Mouse (Mus musculus): ENCODE measurements around the gene Lbx2.

Lbx2 gene

GRCm38 (mm10) chr6:83135571-83136161 is 49.5 kb downstream of the Lbx2 start:
- DNase-seq, result no peak

GRCm38 (mm10) chr6:83136291-83136880 is 50.2 kb downstream of the Lbx2 start:
- DNase-seq, result no peak

DNA sequence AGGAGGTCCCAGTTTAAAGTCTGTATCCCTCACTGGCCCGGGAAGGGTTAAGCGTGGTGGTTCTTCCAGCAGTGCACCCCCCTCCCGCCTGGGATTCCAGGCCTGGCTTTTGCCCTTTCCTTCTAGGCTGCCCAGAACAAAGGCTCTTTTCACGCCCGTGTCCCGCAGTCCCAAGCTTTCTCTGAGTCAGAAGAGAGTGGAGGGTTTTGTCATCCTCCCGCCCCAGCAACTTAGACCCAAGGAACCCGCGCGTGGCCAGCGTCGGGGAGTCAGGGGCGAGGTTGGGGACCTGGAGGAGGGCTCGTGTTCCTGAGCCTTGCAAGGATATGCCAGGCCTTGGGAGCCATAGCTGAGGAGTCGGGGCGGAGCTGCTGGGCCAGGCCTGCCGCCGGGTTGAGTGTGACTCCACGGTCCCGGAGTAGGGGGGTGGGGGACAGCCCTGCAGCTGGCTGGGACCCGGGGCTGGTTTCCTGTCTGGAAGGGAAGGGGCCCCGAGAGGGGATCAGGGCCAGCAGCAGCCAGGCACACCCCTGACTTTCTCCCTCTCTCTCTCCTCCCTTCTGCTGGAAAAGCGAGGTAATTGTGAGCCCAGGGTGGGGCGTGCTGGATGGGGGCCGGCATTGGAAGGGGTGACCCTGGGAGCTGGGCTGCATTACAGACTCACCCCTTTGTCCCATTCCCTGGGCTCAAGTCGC is 50.9 kb downstream of the Lbx2 start:
- no peak for DNase-seq

- DNase-seq, result peak in 1 of 2 experiments; percentile 41
Observed at GRCm38 (mm10) chr6:83137576-83137950, 51.4 kb downstream of the Lbx2 start.

Data from cerebellum, postnatal 36 days (tissue).